12 mouse cellular contexts compared by ENCODE assay signal in genomic region chr3:84826405-84826804, GRCm38 (mm10). TPM values are rescaled to one million over a fixed set of nuclear protein-coding genes. Genes with fewer than 3 reads are reported as not detected.
A peak's percentile ranks its signal among the peaks of the same experiment; 100 is the strongest.
DNase-seq lines count a peak whose midpoint lies in the region; ATAC-seq and TF ChIP-seq lines count a peak whose summit lies in the region.
"Had no signal": no experiment of that assay in that cellular context is flagged by ENCODE, and none has a peak within 500 bp of the region (broad histone marks: within the 10 kb centered on the region; RNA-seq: fewer than 3 reads in every experiment).

No protein-coding gene starts in this region.

- H3K4me3 ChIP-seq in liver, adult 2 months (ENCODE audit: insufficient read depth, low read depth, low read length), result no peak overlapping the region
- no peak overlapping the region for H3K4me3 ChIP-seq in liver, embryonic 12.5 days
- no peak overlapping the region for H3K4me3 ChIP-seq in myocyte
- no peak overlapping the region for H3K4me3 ChIP-seq in kidney, embryonic 16.5 days (ENCODE audit: low read length)
- H3K4me3 ChIP-seq: forebrain, embryonic 13.5 days; liver, embryonic 13.5 days had no signal

- intact Hi-C loops in heart, postnatal 10 days (cut with DNase I), result no loop called here

- H3K27ac ChIP-seq in liver, adult 2 months (replicated peaks; ENCODE audit: insufficient read depth, low read depth, low read length), result no peak overlapping the region
- no peak overlapping the region for H3K27ac ChIP-seq in liver, embryonic 12.5 days
- H3K27ac ChIP-seq in kidney, embryonic 16.5 days (ENCODE audit: low read length), result no peak overlapping the region
- H3K27ac ChIP-seq: forebrain, embryonic 13.5 days; liver, embryonic 13.5 days had no signal

- TF ChIP-seq CTCF in liver, adult 2 months (IDR thresholded peaks at IDR 0.05; ENCODE audit: low read depth, low read length), result no peak

- no peak overlapping the region for H3ac ChIP-seq in myocyte (ENCODE audit: control insufficient read depth, insufficient read length)

- no peak overlapping the region for H3K9ac ChIP-seq in liver, adult 2 months (ENCODE audit: low read depth, low read length)
- H3K9ac ChIP-seq in liver, embryonic 12.5 days, result no peak overlapping the region
- no peak overlapping the region for H3K9ac ChIP-seq in kidney, embryonic 16.5 days (replicated peaks; ENCODE audit: low read length)
- H3K9ac ChIP-seq: forebrain, embryonic 13.5 days; liver, embryonic 13.5 days had no signal

- no peak overlapping the region for H3K4me2 ChIP-seq in liver, embryonic 12.5 days
- peak overlapping the region; percentile 5 for H3K4me2 ChIP-seq in myocyte (ENCODE audit: low read depth)
- no peak overlapping the region for H3K4me2 ChIP-seq in kidney, embryonic 16.5 days (replicated peaks; ENCODE audit: low read depth, low read length)
- H3K4me2 ChIP-seq: forebrain, embryonic 13.5 days; liver, embryonic 13.5 days had no signal

- no peak for ATAC-seq in liver, embryonic 12.5 days
- ATAC-seq in kidney, embryonic 16.5 days (ENCODE audit: low FRiP score, low TSS enrichment), result no peak
- ATAC-seq: forebrain, embryonic 13.5 days; midbrain, embryonic 16.5 days had no signal

- DNase-seq in adrenal gland, postnatal 10 days, result peak; percentile 48
- DNase-seq in adrenal gland, postnatal 4 days (ENCODE audit: low spot score in 2 of 2), result no peak
- peak; percentile 46 for DNase-seq in liver, adult 2 months (ENCODE audit: extremely low read depth, low read depth, low spot score)
- DNase-seq in heart, postnatal 10 days, result peak; percentile 38 to 53
- no peak for DNase-seq in cerebellum, adult 18-20 months
- DNase-seq: kidney, adult 18-20 months; liver, embryonic 13.5 days had no signal

- 27% methylated on average over 3 of the region's 3 CpGs for WGBS in liver, adult 2 months
- WGBS in liver, embryonic 12.5 days (ENCODE audit: insufficient replicate concordance), result 83% methylated on average over 3 of the region's 3 CpGs
- 88% methylated on average over 3 of the region's 3 CpGs for WGBS in kidney, embryonic 16.5 days

- no peak for TF ChIP-seq POLR2A in liver, adult 2 months (IDR thresholded peaks at IDR 0.05; ENCODE audit: extremely low read depth, insufficient read depth, low read length)
- no peak for TF ChIP-seq POLR2A in myocyte (IDR thresholded peaks at IDR 0.05; ENCODE audit: insufficient read length, low read depth)

- H3K27me3 ChIP-seq in liver, adult 2 months (ENCODE audit: control insufficient read depth, insufficient read depth, low read length), result no peaks in the 10 kb centered on the region
- no peaks in the 10 kb centered on the region for H3K27me3 ChIP-seq in liver, embryonic 12.5 days (replicated peaks)
- H3K27me3 ChIP-seq in myocyte (ENCODE audit: control insufficient read depth, insufficient read depth, insufficient read length), result no peaks in the 10 kb centered on the region
- no peaks in the 10 kb centered on the region for H3K27me3 ChIP-seq in kidney, embryonic 16.5 days (ENCODE audit: insufficient read depth, low read length)
- H3K27me3 ChIP-seq: forebrain, embryonic 13.5 days; liver, embryonic 13.5 days had no signal

- no peaks in the 10 kb centered on the region for H3K9me3 ChIP-seq in liver, embryonic 12.5 days (replicated peaks)
- no peaks in the 10 kb centered on the region for H3K9me3 ChIP-seq in kidney, embryonic 16.5 days (ENCODE audit: low read length)
- H3K9me3 ChIP-seq: forebrain, embryonic 13.5 days; liver, embryonic 13.5 days had no signal

- peaks cover 2% of the 10 kb centered on the region; the same call in 1 of the 2 replicates for H3K79me2 ChIP-seq in liver, adult 2 months (ENCODE audit: control insufficient read depth, insufficient read depth, low read length)
- peaks cover 60% of the 10 kb centered on the region for H3K79me2 ChIP-seq in myocyte (ENCODE audit: control insufficient read depth, insufficient read depth)

- peaks cover 3% of the 10 kb centered on the region; the same call in 1 of the 2 replicates for H3K4me1 ChIP-seq in liver, adult 2 months (ENCODE audit: control insufficient read depth, insufficient read depth, low read length)
- H3K4me1 ChIP-seq in liver, embryonic 12.5 days, result peaks cover 18% of the 10 kb centered on the region
- H3K4me1 ChIP-seq in kidney, embryonic 16.5 days (ENCODE audit: insufficient read depth, low read length), result no peaks in the 10 kb centered on the region; the same call in 1 of the 2 replicates

- no peaks in the 10 kb centered on the region; the same call in 1 of the 2 replicates for H3K36me3 ChIP-seq in liver, adult 2 months (ENCODE audit: control insufficient read depth, insufficient read depth, low read length)
- peaks cover 5% of the 10 kb centered on the region; the same call in 1 of the 2 replicates for H3K36me3 ChIP-seq in liver, embryonic 12.5 days
- no peaks in the 10 kb centered on the region for H3K36me3 ChIP-seq in myocyte (ENCODE audit: control insufficient read depth, insufficient read depth)
- no peaks in the 10 kb centered on the region for H3K36me3 ChIP-seq in kidney, embryonic 16.5 days (ENCODE audit: insufficient read depth, low read length)
- H3K36me3 ChIP-seq: liver, embryonic 13.5 days had no signal

TF ChIP-seq in myocyte, 11 proteins besides CTCF, POLR2A, EP300 and RAD21:
- TF ChIP-seq POLR2AphosphoS2 (IDR thresholded peaks at IDR 0.05; ENCODE audit: insufficient read length, low read depth), result no peak
- no peak for TF ChIP-seq SRF (IDR thresholded peaks at IDR 0.05; ENCODE audit: control insufficient read depth, insufficient read length, low read depth)

RNA-seq across cellular contexts. Expression of gene Fbxw7, which starts 11.3 kb away (rescaled TPM):
- total RNA-seq in adrenal gland, postnatal 10 days (2021), result 10 to 100 TPM; 14.2 to 16.8 TPM
- total RNA-seq in adrenal gland, postnatal 4 days (2021), result 10 to 100 TPM; 24.4 to 24.7 TPM
- total RNA-seq in liver, adult 2 months (2014; rRNA removed), result 4.2 and 5.6 TPM in 2 replicates
- 1.4 and 1.7 TPM in 2 replicates for polyA plus RNA-seq in liver, adult 2 months (2012; rRNA removed)
- 4.9 TPM in 2 replicates for polyA plus RNA-seq in liver, embryonic 12.5 days (2016; fragmentation: Nextera tagmentation; extraction: Ambion mirVana)
- total RNA-seq in heart, postnatal 10 days (2021), result 10 to 100 TPM; 59.8 to 61.5 TPM
- 6.8 TPM for polyA plus RNA-seq in myocyte (2012; fragmentation: generic; extraction: Trizol)
- polyA plus RNA-seq in kidney, embryonic 16.5 days (2015; fragmentation: Nextera tagmentation; extraction: Ambion mirVana), result 8.7 and 8.8 TPM in 2 replicates

Comparison
In these comparisons a context has a peak if more than half of its experiments do, and no peak if none do; other contexts are left out.
1. DNase-seq: peak in adrenal gland, postnatal 10 days (single experiment), liver, adult 2 months (single experiment) and heart, postnatal 10 days (2 of 2); none in adrenal gland, postnatal 4 days (0 of 2) and cerebellum, adult 18-20 months (0 of 2).